Mouse (Mus musculus) megakaryocyte, embryonic 14.5 days (primary cell): ENCODE measurements around the gene Socs1.

Experiments
- FLI1 ChIP-seq: IDR thresholded peaks from 2 replicates; pipeline ENCODE4 v1.6.1; 2012; ENCODE audit warnings: low read length, inconsistent platforms, mixed read lengths
- GATA1 ChIP-seq: IDR thresholded peaks from 3 replicates; pipeline ENCODE4 v1.6.1; 2012; ENCODE audit warnings: mixed read lengths, low read length, inconsistent platforms, borderline replicate concordance

GRCm38 (mm10) chr16:10786782-10787547 lies 1.6 kb upstream of the Socs1 start:
- TF ChIP-seq GATA1 (no peak), FLI1 (no peak)
